Mouse (Mus musculus) embryonic facial prominence, embryonic 12.5 days (tissue): ENCODE measurements at regions not wholly inside any gene's neighbourhood (a gene's known extent, or its start where the extent isn't known, plus 50 kb on each side); places are given as distances from the start of the nearest gene placed in this dataset.

ENCODE experiments used
- ATAC-seq: fragments of 200-750 bp; cut with Nextera tagmentation; 2 replicates; pipeline ENCODE4 v1.8.0; 2017; ENCODE audit not compliant: insufficient number of reproducible peaks, insufficient read depth, low FRiP score, low TSS enrichment
- H3K27ac ChIP-seq: fragments of 300-500 bp; sonication (generic); 2 replicates; pipeline ENCODE4 v1.5.1; 2016; ENCODE audit warnings: mild to moderate bottlenecking
- H3K27me3 ChIP-seq: fragments of 300-500 bp; sonication (generic); 2 replicates; pipeline ENCODE4 v1.6.1; 2016; ENCODE audit warnings: mild to moderate bottlenecking, moderate library complexity
- H3K36me3 ChIP-seq: fragments of 300-500 bp; sonication (generic); 2 replicates; pipeline ENCODE4 v1.6.1; 2016; ENCODE audit warnings: mild to moderate bottlenecking
- H3K4me1 ChIP-seq: fragments of 300-500 bp; sonication (generic); 2 replicates; pipeline ENCODE4 v1.6.1; 2016
- H3K4me2 ChIP-seq: fragments of 300-500 bp; sonication (generic); replicated peaks from 2 replicates; pipeline ENCODE4 v1.6.1; 2016; ENCODE audit warnings: mild to moderate bottlenecking, moderate library complexity
- H3K4me3 ChIP-seq: fragments of 300-500 bp; sonication (generic); 2 replicates; pipeline ENCODE4 v1.5.1; 2016; ENCODE audit warnings: mild to moderate bottlenecking
- H3K9ac ChIP-seq: fragments of 300-500 bp; sonication (generic); 2 replicates; pipeline ENCODE4 v1.6.1; 2016; ENCODE audit warnings: mild to moderate bottlenecking, moderate library complexity
- H3K9me3 ChIP-seq: fragments of 300-500 bp; sonication (generic); 2 replicates; pipeline ENCODE4 v1.6.1; 2016; ENCODE audit warnings: mild to moderate bottlenecking, moderate library complexity
- WGBS: fragments of 180-500 bp; shearing (Covaris S2); methylation state at CpG from one replicate; pipeline ENCODE4 v1.1.7; 2016; 5-methylcytosine and 5-hydroxymethylcytosine counted together

- H3K27ac ChIP-seq = no peak overlapping the region
- H3K36me3 ChIP-seq = no peaks in the 10 kb centered on the region
- H3K27me3 ChIP-seq = no peaks in the 10 kb centered on the region
- H3K4me1 ChIP-seq = no peaks in the 10 kb centered on the region
- no peak for ATAC-seq
- no peak overlapping the region for H3K4me3 ChIP-seq
- 56% methylated on average over 5 of the region's 5 CpGs for WGBS
- H3K9ac ChIP-seq = no peak overlapping the region
- no peaks in the 10 kb centered on the region for H3K9me3 ChIP-seq
- H3K4me2 ChIP-seq = no peak overlapping the region
Measured at GRCm38 (mm10) chr17:16571403-16571802, 492.5 kb upstream of the Zfp960 start.

GRCm38 (mm10) chr17:16588791-16589190 is 475.1 kb upstream of the Zfp960 start:
- H3K27me3 ChIP-seq = no peaks in the 10 kb centered on the region
- H3K9me3 ChIP-seq = no peaks in the 10 kb centered on the region
- H3K27ac ChIP-seq = no peak overlapping the region
- no peak overlapping the region for H3K9ac ChIP-seq
- no peak overlapping the region for H3K4me2 ChIP-seq
- 78% methylated on average over 1 of the region's 1 CpGs for WGBS
- H3K4me1 ChIP-seq = no peaks in the 10 kb centered on the region
- H3K4me3 ChIP-seq = no peak overlapping the region
- ATAC-seq = no peak
- no peaks in the 10 kb centered on the region for H3K36me3 ChIP-seq

GRCm38 (mm10) chr17:16599671-16600070 is 464.2 kb upstream of the Zfp960 start:
- no peaks in the 10 kb centered on the region for H3K9me3 ChIP-seq
- no peak overlapping the region for H3K4me2 ChIP-seq
- ATAC-seq = no peak
- no peak overlapping the region for H3K27ac ChIP-seq
- no peaks in the 10 kb centered on the region for H3K27me3 ChIP-seq
- H3K4me1 ChIP-seq = no peaks in the 10 kb centered on the region
- WGBS = 42% methylated on average over 3 of the region's 3 CpGs
- H3K36me3 ChIP-seq = no peaks in the 10 kb centered on the region
- no peak overlapping the region for H3K4me3 ChIP-seq
- H3K9ac ChIP-seq = no peak overlapping the region

GRCm38 (mm10) chr17:16612405-16612979 is 451.4 kb upstream of the Zfp960 start:
- H3K36me3 ChIP-seq = no peaks in the 10 kb centered on the region
- 84% methylated on average over 1 of the region's 1 CpGs for WGBS
- no peak overlapping the region for H3K4me3 ChIP-seq
- no peak for ATAC-seq
- H3K9ac ChIP-seq = no peak overlapping the region
- H3K4me1 ChIP-seq = no peaks in the 10 kb centered on the region
- H3K4me2 ChIP-seq = no peak overlapping the region
- H3K27me3 ChIP-seq = no peaks in the 10 kb centered on the region
- H3K9me3 ChIP-seq = no peaks in the 10 kb centered on the region
- H3K27ac ChIP-seq = no peak overlapping the region

- Histone ChIP-seq H3K27ac (no peak overlapping the region), H3K9me3 (no peaks in the 10 kb centered on the region), H3K4me3 (no peak overlapping the region), H3K4me1 (no peaks in the 10 kb centered on the region), H3K4me2 (no peak overlapping the region), H3K9ac (no peak overlapping the region), H3K36me3 (no peaks in the 10 kb centered on the region), H3K27me3 (no peaks in the 10 kb centered on the region)
- ATAC-seq = no peak
- whole genome bisulfite sequencing = 83% methylated on average over 4 of the region's 4 CpGs
Measured at GRCm38 (mm10) chr17:16621931-16622556, 441.9 kb upstream of the Zfp960 start.

GRCm38 (mm10) chr17:16629854-16630253 is 434.1 kb upstream of the Zfp960 start:
- H3K9ac ChIP-seq = no peak overlapping the region
- H3K36me3 ChIP-seq = no peaks in the 10 kb centered on the region
- no peak for ATAC-seq
- H3K27ac ChIP-seq = no peak overlapping the region
- no peak overlapping the region for H3K4me3 ChIP-seq
- H3K4me2 ChIP-seq = no peak overlapping the region
- H3K9me3 ChIP-seq = no peaks in the 10 kb centered on the region
- no peaks in the 10 kb centered on the region for H3K27me3 ChIP-seq
- 65% methylated on average over 1 of the region's 1 CpGs for WGBS
- no peaks in the 10 kb centered on the region for H3K4me1 ChIP-seq

GRCm38 (mm10) chr17:16633426-16633825 is 430.5 kb upstream of the Zfp960 start:
- Histone ChIP-seq H3K4me1 (no peaks in the 10 kb centered on the region), H3K9ac (no peak overlapping the region), H3K27ac (no peak overlapping the region), H3K4me2 (no peak overlapping the region), H3K27me3 (no peaks in the 10 kb centered on the region), H3K36me3 (no peaks in the 10 kb centered on the region), H3K4me3 (no peak overlapping the region), H3K9me3 (no peaks in the 10 kb centered on the region)
- ATAC-seq = no peak

GRCm38 (mm10) chr17:16637463-16637862 is 426.4 kb upstream of the Zfp960 start:
- Histone ChIP-seq H3K27me3 (no peaks in the 10 kb centered on the region), H3K4me1 (no peaks in the 10 kb centered on the region)
- ATAC-seq = no peak

GRCm38 (mm10) chr17:16647942-16648341 is 416.0 kb upstream of the Zfp960 start:
- Histone ChIP-seq H3K36me3 (no peaks in the 10 kb centered on the region), H3K9ac (no peak overlapping the region), H3K4me3 (no peak overlapping the region), H3K9me3 (no peaks in the 10 kb centered on the region), H3K4me2 (no peak overlapping the region), H3K4me1 (no peaks in the 10 kb centered on the region), H3K27ac (no peak overlapping the region), H3K27me3 (no peaks in the 10 kb centered on the region)
- no peak for ATAC-seq
- WGBS = 28% methylated on average over 1 of the region's 1 CpGs

More at GRCm38 (mm10) chr17:16637463-16637862, 426.4 kb upstream of the Zfp960 start:
- Histone ChIP-seq H3K27ac (no peak overlapping the region), H3K36me3 (no peaks in the 10 kb centered on the region), H3K9me3 (no peaks in the 10 kb centered on the region), H3K4me3 (no peak overlapping the region), H3K4me2 (no peak overlapping the region), H3K9ac (no peak overlapping the region)

GRCm38 (mm10) chr17:16665253-16665652 is 398.7 kb upstream of the Zfp960 start:
- no peak overlapping the region for H3K4me3 ChIP-seq
- no peaks in the 10 kb centered on the region for H3K27me3 ChIP-seq
- H3K9ac ChIP-seq = no peak overlapping the region
- H3K4me2 ChIP-seq = no peak overlapping the region
- H3K27ac ChIP-seq = no peak overlapping the region
- H3K4me1 ChIP-seq = no peaks in the 10 kb centered on the region
- no peaks in the 10 kb centered on the region for H3K36me3 ChIP-seq
- no peak for ATAC-seq
- no peaks in the 10 kb centered on the region for H3K9me3 ChIP-seq

GRCm38 (mm10) chr17:16667606-16668005 is 396.3 kb upstream of the Zfp960 start:
- no peaks in the 10 kb centered on the region for H3K27me3 ChIP-seq
- no peaks in the 10 kb centered on the region for H3K36me3 ChIP-seq
- H3K9me3 ChIP-seq = no peaks in the 10 kb centered on the region
- 58% methylated on average over 1 of the region's 1 CpGs for WGBS
- H3K4me2 ChIP-seq = no peak overlapping the region
- no peak for ATAC-seq
- H3K27ac ChIP-seq = no peak overlapping the region
- H3K4me1 ChIP-seq = no peaks in the 10 kb centered on the region
- no peak overlapping the region for H3K4me3 ChIP-seq
- H3K9ac ChIP-seq = no peak overlapping the region

GRCm38 (mm10) chr17:16704199-16704598 is 359.7 kb upstream of the Zfp960 start:
- H3K27ac ChIP-seq = no peak overlapping the region
- no peaks in the 10 kb centered on the region for H3K27me3 ChIP-seq
- no peak for ATAC-seq
- no peaks in the 10 kb centered on the region for H3K4me1 ChIP-seq
- no peaks in the 10 kb centered on the region for H3K9me3 ChIP-seq
- no peak overlapping the region for H3K4me2 ChIP-seq
- H3K9ac ChIP-seq = no peak overlapping the region
- H3K36me3 ChIP-seq = no peaks in the 10 kb centered on the region
- H3K4me3 ChIP-seq = no peak overlapping the region

GRCm38 (mm10) chr17:16705890-16706289 is 358.0 kb upstream of the Zfp960 start:
- Histone ChIP-seq H3K4me2 (no peak overlapping the region), H3K4me3 (no peak overlapping the region), H3K27ac (no peak overlapping the region), H3K9me3 (no peaks in the 10 kb centered on the region), H3K9ac (no peak overlapping the region), H3K27me3 (no peaks in the 10 kb centered on the region), H3K36me3 (no peaks in the 10 kb centered on the region), H3K4me1 (no peaks in the 10 kb centered on the region)
- WGBS = 83% methylated on average over 1 of the region's 1 CpGs
- ATAC-seq = no peak
